Mouse (Mus musculus): Measurements from ENCODE around the gene Mindy4. TPM values are rescaled to one million over a fixed set of nuclear protein-coding genes. Genes with fewer than 3 reads are reported as not detected.
A peak's percentile ranks its signal among the peaks of the same experiment; 100 is the strongest.

Mindy4 gene
- total RNA-seq, 2 experiments from 2014 or later: 2.0 to 5.7 TPM

DNA sequence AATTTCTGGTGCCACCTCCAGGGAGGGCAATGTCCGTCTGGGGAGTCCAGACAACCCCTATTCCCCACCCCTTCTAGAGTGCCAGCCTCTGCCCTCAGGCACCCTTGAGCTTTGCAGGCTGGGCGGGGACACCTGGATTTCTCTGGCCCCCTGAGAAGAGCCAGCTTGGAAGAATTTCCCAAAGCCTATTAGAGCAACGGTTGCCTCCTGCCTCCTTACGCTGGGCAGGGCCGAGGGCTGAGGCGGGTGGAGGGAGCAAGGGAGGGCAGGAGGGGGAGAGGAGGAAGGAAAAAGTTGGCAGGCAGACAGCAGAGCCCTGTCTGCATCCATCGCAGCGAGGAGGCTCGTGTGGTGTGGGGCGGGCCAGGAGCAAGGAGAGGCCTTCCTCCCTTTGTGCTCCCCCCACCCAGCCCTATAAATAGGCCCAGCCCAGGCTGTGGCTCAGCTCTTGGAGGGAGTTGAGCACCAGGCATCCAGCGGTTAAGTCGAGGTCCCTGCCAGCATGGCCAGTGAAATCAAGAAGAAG is 132.9 kb downstream of the Mindy4 start, which contains the start of gene Aqp1:
Gene Aqp1, plus strand, starts transcription at position 444 of the 526 bp plus-strand sequence.
- peak; percentile 69 for ATAC-seq (replicated peaks; ENCODE audit: poor library complexity)

DNA sequence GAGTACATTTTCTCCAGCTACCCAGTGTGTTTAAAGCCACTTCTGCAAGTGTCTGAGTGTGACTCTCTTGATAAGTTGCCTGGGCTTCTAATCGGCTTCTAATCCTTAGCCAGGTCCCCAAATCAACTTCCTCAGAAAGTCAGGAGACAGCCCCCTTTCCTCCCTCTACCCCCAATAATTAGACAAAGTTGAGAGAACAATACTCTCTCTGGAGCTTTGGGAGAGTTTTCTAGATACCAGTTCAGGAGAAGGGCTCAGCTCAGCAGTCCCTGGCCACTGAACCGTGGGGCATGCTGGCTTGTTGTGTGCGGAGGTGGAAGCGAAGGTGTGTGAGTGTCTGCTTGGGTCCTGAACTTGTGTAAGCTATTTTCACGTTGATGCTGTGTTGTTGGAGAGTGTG is 134.1 kb downstream of the Mindy4 start:
- ATAC-seq (replicated peaks; ENCODE audit: poor library complexity): no peak

DNA sequence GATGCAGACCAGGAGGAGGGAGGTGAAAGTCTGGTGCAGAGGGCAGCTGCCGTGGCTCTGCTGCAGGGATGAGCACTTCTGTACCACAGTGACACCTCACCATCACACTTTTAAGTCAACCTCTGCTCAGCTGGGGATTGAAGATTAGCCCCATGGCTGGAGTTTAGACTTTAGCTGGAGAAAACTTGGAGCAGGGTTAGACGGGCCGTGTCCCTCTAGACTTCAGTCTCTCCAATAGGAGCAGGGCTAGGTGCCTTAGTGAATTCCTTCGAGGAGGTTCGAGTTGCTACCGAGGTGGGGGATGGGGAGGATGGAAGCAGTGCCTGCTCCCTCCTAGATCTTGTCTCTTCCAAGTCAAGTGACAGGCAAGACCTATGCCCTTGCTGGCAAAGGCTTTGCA is 134.9 kb downstream of the Mindy4 start:
- ATAC-seq (replicated peaks; ENCODE audit: poor library complexity): no peak

DNA sequence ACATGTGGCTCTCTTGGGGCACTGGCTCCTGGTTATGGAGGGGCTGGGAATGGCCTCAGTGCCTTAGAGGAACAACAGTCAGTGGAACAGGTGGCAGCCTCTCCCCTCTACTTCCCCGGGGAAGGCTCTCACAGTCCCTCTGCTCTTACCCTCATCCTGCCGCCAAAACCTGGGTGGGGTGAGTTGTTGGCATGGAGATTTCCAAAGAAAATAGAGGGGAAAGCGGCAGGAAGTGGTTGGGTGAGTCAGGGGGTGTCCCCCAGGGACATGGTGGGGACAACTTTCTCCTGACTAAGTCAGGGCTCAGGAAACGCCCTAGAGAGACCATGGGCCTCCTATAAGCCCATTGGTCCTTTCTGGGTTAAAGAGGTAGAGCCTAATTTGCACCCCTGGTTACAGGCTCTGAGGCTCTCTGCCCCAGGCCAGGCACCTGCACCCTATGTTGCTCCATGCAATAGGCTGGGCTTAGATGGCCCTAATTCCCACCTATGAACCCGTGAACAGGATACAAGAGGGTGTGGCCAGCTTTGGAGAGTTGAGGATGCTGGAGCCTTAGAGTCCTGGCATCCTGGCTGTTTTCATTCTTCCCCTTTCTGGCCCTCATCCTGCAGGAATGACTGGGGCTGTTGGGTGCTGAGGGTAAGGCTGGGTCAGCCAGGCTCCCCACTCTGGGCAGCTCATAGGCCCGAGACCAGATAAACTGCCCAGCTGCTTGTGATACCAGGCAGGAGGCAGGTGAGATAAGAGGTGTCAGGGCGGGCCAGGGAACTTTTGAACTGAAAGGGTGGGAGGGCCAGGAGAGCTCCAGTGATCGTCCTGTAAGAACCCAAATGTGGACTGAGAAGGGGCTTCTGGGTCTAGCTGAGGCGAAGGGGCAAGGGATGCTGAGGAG is 136.0 kb downstream of the Mindy4 start:
- ATAC-seq (replicated peaks; ENCODE audit: poor library complexity): peak; percentile 12

DNA sequence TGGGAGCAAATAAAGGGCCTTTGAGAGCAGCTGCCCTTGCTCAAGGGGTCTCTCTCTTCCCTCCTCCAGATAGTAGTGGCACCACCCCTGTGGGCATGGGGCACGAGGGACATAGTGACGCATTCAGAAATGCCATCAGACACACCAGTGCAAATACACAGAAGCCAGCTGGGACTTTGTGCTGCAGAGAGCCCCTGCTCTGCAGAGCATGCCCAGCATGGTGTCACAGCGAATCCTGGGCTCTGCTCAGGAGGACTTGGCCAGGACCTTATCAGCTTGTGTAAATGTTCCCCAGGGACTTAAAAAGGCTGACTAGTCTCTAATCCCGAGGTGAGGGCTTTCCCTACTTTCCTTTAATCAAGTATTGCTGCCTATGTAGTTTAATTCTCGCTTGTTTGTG is 138.5 kb downstream of the Mindy4 start:
- no peak for ATAC-seq (replicated peaks; ENCODE audit: poor library complexity)

DNA sequence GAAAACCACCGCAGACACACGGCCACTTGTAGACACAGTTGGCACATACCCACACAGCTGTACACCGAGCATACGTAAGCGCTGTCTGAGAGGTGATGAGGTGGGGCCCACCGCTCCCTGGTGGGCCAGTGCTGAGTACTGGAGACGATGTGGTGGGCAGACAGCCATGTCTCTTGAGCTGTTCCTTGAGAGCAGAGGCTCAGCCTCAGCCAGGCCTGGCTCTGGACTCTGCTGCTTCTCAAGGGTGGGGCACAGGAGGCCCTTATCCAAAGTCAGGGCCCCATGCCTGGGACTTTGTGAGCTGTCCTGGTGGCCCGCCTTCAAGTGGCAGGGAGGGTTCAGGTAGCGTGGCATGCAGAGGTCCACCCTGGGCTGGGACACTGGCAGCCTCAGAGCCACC is 139.1 kb downstream of the Mindy4 start:
- peak; percentile 3; the same call in 1 of the 2 replicates for ATAC-seq (replicated peaks; ENCODE audit: poor library complexity)

DNA sequence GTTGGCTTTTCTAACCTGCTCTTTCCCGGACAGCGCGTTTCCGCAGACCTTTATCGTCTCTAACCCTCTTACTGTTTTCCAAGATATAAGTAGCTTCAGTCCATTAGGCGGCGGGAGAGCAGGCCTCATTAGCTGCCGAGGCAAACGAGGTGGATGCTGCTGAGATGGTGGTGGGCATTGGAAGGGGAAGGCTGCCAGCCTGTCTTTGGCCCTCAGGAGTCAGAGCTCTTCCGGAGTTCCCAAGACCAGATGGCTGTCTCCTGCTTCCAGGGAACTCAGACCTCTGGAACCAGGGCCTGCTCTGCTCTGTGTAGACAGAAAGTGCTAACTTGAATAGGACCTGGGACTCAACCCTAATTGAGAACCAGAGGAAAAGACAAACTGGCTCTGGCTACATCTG is 140.3 kb downstream of the Mindy4 start:
- ATAC-seq (replicated peaks; ENCODE audit: poor library complexity): no peak

DNA sequence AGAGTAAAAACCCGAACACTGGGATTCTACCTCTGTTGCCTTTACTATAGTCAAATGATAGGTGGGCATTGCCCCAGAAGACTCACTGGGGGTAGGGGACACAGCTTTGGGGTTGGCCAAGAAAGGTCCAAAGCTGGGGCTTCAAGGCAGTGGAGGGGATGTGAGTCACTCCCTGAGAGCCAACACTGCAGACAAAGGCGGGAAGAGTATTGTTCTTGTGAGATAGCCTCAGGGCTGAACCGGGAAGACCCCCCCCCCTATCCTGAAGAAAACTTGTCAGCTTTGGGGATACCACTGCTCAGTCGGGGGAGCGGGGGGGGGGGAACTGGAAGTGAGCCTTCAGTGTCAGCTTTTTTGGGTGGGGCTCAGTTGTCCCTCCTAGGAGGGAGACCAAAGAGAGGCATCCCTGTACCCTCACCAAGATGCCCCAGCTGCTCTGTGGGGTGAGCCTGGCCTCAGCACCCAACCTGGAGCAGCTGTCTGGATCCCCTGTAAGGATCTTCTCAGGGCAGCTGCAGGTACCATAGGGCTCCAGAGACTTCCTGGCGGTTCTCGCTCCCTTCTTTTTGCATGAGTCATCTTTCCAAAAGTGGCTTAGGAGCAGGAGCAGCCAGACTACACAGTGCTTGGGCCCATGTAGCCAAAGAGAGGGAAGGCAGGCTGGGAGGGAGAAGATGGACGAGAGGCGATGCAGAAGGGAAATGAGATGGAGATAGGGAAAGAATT is 141.3 kb downstream of the Mindy4 start:
- ATAC-seq (replicated peaks; ENCODE audit: poor library complexity): no peak

DNA sequence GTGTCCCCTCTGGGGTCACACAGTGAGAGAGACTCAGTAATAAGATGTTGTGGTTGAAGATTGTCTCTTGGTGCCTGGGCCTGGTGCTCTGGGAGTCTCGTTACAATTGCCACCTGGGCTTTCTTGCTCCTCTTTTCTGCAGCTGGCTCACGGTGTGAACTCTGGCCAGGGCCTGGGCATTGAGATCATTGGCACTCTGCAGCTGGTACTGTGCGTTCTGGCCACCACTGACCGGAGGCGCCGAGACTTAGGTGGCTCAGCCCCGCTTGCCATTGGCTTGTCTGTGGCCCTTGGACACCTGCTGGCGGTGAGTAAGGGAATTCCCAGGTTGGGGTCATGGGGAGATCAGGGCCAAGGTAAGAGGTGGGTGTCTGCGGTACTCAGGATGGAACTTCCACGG is 142.1 kb downstream of the Mindy4 start:
- ATAC-seq (replicated peaks; ENCODE audit: poor library complexity): no peak

DNA sequence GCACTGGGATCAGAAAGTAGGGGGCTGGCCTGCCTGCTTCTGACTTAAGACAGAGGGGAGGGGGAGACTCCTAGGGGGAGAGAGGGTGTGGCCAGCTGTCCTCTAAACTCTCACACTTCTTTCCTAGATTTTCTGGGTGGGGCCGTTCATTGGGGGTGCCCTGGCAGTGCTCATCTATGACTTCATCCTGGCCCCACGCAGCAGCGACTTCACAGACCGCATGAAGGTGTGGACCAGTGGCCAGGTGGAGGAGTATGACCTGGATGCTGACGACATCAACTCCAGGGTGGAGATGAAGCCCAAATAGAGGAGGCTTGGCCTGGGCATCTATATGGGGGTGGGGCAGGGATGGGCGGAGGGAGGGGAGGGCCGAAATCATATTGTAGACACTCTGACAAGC is 143.3 kb downstream of the Mindy4 start:
- no peak for ATAC-seq (replicated peaks; ENCODE audit: poor library complexity)

DNA sequence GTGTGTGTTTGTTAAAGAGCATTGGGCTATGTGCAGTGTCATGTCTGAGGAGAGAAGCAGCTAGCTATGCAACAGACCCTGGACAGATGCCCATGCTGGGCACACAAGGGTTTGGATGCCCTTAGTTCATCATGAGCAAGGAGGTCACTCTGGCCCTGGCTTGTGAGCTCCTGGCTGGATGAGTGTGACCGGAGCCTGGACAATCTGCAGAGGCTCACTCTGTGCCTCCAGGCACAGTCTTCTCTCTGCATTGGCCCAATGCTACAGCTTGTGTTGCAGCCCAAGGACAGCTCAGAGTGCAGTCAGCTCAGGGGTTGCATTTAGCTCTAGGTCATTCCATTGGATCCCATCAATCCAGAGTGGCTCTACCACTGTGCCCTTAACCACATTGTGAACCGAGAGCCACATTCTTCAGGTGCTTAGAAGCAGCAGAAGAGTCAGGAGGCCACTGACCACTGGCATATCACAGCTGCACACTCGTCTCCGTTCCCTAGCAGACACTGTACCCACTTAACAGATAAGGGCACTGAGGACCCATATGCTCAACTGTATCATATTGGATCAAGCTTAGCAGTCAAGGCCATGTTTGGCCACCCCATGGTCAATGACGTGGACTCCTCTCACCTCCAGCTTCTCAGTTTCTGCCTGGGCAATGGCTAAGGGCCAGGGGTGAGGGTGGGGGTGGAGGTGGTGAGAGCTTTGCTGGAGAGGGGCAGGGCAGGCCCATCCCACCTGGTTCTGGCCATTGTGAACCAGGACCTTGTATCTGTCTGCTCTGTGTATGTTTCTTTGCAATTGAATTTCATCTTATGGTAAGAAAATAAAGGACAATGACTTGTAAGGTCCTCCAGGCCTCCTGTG is 144.8 kb downstream of the Mindy4 start:
- ATAC-seq (replicated peaks; ENCODE audit: poor library complexity): no peak

DNA sequence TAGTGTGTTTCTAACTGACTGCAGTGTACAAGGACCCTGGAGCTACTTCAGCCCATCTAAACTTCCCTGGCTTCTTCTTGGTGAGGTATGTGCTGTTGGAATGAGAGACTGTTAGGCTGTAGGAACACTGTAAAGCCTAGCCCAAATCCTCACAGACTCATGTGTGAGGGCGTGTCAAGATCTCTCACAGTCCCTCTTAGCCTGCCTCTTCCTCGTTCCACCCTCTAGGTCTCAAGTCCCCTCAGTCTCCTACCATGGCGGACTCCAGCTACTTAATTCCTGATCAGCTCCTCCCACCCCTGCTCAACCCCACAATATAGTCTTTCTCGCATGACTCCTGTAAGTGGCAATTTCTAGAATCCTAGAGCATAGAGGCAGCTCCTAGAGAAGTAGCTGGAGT is 146.0 kb downstream of the Mindy4 start:
- ATAC-seq (replicated peaks; ENCODE audit: poor library complexity): peak; percentile 11; the same call in 1 of the 2 replicates

DNA sequence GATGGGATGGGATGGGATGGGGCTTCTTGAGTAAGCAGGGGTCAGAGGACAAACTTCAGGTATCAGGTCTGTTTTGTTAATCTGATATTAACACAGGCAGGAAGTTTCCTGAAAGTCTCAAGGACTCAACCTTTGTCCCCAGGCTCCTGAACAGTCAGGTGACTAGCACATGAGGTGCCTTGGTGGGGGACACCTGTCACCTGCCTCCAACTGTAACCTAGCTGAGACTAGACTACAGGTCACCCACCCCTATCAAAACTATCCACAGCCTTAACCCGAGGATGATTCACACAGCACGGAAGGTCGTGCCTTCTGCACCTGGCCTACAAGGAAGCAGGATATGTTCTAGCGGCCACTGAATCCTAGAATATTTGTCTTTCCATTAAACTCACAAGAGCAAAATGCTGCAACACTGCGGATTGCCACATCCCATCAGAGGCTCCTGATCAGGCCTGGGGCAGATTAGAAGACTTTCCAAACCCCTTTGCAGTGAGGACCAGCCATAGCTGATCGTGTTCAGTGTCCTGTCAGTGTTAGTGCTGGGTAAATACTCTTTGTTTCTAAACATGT is 147.3 kb downstream of the Mindy4 start:
- ATAC-seq (replicated peaks; ENCODE audit: poor library complexity): no peak

DNA sequence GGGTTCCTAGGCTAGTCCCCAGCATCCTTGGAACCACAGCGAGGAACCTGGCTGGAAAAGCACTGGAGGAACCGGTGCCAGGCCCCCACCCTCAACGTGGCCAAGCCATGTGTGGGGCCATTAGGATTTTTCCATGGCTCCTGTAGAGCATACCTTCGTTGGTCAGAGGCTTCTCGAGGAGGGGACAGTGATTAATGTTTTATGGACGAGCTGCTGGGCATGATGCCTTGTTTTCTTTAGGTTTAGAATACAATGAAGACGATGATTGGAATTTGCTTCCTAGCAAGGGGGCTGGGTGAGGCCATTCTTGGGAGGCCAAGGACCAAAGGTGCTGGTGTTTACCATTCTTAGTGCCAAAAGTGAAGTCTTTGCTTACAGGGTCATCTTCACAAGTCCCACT is 148.5 kb downstream of the Mindy4 start:
- no peak for ATAC-seq (replicated peaks; ENCODE audit: poor library complexity)

DNA sequence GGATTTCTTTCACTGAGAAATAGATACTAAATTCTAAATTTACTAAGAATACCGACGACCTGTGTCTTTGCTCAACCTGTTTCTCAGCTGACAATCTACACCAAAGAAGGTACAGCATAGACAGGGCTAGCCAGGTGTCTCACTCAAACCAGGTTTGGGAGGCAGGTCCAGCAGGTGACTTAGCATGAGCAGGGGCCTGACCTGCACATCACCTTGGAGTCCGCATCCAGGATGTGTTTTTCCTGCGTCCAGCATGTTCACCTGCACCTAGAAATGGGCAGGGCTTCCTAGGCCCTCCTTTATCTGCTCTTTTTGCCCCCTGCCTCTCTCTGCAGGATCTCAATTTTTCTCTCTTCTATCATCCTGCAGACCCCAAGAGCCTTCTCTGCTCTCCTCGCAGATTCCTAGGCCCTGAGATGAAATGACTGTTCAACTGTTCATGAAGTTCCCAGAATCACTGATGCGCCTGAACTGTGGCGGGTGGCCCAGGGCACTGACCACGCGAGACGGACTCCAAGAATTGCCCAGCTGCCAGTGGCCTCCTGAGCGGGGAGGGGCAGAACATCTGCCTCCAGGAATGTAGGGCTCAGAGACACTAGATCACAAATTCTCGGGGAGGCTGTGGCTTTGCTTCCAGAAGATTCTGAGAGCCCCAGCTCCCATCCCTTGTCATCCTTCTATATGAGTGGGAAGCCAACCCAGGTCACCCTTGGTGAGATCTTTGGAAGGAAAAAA is 150.7 kb downstream of the Mindy4 start:
- no peak for ATAC-seq (replicated peaks; ENCODE audit: poor library complexity)

DNA sequence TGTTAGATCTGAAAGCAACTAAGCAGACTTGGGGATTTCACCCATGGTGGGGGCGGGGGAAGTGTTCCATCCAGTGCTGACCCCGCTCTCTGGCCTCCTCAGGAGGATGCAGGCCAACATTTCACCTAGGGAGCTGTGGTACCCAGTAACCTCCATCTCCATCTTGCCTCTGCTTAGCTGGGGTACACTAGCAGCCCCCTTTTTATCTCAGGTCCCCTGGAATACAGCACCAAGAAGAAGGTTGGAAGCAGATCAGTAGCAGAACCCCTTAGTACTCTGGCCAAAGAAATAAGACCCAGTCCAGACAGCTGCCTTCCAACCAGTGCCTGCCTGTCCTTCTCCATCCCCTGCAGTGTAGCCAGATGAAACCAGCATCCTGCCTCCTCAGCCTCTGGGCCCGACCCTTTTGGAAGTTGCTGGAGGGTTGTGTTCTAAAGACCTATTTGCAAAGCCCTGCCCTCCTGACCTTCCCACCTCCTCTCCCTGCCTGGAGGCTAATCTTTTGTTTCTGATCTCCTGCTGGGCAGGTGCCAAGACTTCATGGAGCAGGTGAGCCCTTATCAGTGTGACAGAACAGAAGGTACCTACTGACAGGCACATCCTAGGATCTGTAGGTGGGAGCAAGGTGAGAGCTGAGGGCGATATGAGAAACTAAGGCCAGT is 151.4 kb downstream of the Mindy4 start:
- no peak for ATAC-seq (replicated peaks; ENCODE audit: poor library complexity)

DNA sequence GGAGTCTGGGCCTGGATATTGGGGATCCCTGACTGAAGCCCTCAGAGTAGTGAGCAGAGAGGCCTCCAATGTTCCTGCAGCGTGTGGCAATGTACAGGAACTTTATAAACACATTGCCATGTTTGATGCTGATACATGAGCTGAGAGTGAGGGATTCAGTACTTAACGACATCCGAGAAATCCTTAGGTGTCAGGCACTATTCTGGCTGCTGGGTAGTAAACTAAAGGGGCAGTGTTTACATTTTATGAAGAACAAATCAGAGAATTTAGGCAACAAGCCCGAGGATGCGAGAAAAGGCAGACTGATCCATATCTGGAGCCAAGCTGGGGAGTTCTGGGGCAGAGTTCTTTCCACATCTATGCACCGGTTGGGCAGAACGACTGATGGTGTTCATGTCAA is 152.4 kb downstream of the Mindy4 start:
- no peak for ATAC-seq (replicated peaks; ENCODE audit: poor library complexity)

DNA sequence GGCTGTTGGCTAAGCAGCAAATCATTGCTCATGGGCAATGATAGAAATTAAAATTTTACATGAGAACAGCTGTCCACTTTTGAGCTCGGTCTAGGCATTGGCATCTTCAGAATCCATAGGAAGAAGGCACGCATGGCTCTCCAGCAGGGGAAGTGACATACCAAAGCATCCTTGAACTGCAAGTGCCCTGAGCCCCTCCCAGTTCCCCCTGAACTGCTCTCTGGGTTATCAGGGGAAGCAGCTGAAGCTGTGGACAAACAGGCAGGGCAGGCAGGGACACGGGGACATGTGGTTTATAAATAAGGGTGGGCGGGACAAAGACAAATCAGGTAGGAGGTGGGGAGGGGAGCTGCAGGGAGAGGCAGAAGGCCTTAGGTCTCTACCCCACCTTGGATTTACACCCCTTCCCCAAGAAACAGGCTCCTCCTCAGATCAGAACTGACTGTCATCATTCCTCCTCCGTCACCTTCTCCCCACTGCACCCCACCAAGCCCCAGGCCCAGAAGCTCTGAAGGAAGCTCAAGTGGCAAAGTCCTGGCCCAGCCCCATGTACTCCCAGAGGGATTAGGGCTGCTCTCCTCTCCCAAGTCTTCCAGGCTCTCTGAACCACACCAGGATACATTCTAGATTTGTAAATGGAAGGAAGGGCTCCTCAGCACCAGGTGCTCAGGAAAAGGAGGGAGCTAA is 153.0 kb downstream of the Mindy4 start:
- ATAC-seq (replicated peaks; ENCODE audit: poor library complexity): peak; percentile 63
